Mouse (Mus musculus) neural tube, embryonic 14.5 days (tissue): ENCODE results near the gene Fermt2. TPM values are rescaled to one million over a fixed set of nuclear protein-coding genes. Genes with fewer than 3 reads are reported as not detected.

ENCODE experiments used
- ATAC-seq: fragments of 200-750 bp; cut with Nextera tagmentation; 2 replicates; pipeline ENCODE4 v1.8.0; 2017; ENCODE audit warnings: low read depth, mild to moderate bottlenecking, moderate TSS enrichment, moderate library complexity
- H3K27ac ChIP-seq: fragments of 300-500 bp; sonication (generic); 2 replicates; pipeline ENCODE4 v1.5.1; 2014; ENCODE audit warnings: low read depth, mild to moderate bottlenecking, control low read depth, low read length, moderate library complexity, mixed read lengths
- H3K27me3 ChIP-seq: fragments of 300-500 bp; sonication (generic); 2 replicates; pipeline ENCODE4 v1.6.1; 2014; ENCODE audit warnings: low read length; ENCODE audit not compliant: control insufficient read depth, insufficient read depth
- H3K36me3 ChIP-seq: fragments of 300-500 bp; sonication (generic); 2 replicates; pipeline ENCODE4 v1.6.1; 2014; ENCODE audit warnings: low read length, mixed read lengths; ENCODE audit not compliant: control insufficient read depth, insufficient read depth
- H3K4me1 ChIP-seq: fragments of 300-500 bp; sonication (generic); 2 replicates; pipeline ENCODE4 v1.6.1; 2014; ENCODE audit warnings: low read length; ENCODE audit not compliant: control insufficient read depth, insufficient read depth
- H3K4me2 ChIP-seq: fragments of 300-500 bp; sonication (generic); 2 replicates; pipeline ENCODE4 v1.6.1; 2014; ENCODE audit warnings: mild to moderate bottlenecking, low read depth, low read length, control low read depth
- H3K4me3 ChIP-seq: fragments of 300-500 bp; sonication (generic); 2 replicates; pipeline ENCODE4 v1.5.1; 2014; ENCODE audit warnings: low read depth, low read length, control low read depth, mixed read lengths
- H3K9ac ChIP-seq: fragments of 300-500 bp; sonication (generic); replicated peaks from 2 replicates; pipeline ENCODE4 v1.6.1; 2014; ENCODE audit warnings: low read depth, mild to moderate bottlenecking, control low read depth, low read length, mixed read lengths
- H3K9me3 ChIP-seq: fragments of 300-500 bp; sonication (generic); 2 replicates; pipeline ENCODE4 v1.6.1; 2016; ENCODE audit warnings: low read length; ENCODE audit not compliant: control insufficient read depth
- WGBS: fragments of 180-500 bp; shearing (Covaris S2); extraction: QIAGEN DNeasy Blood & Tissue Kit; methylation state at CpG from one replicate; pipeline ENCODE4 v1.1.7; 2014; 5-methylcytosine and 5-hydroxymethylcytosine counted together
- polyA plus RNA-seq: library from polyadenylated mRNA; unstranded; fragments of >200 nt; fragmentation: Nextera tagmentation; extraction: Ambion mirVana; gene quantifications from 2 replicates; pipeline ENCODE4 v1.2.1, GENCODE M21; 2014

The Fermt2 gene
- polyA plus RNA-seq, 1 experiment from 2014 or later, result 61.1 TPM

- 79% methylated on average over 4 of the region's 4 CpGs for WGBS
- H3K27ac ChIP-seq, result no peak overlapping the region
- no peak overlapping the region for H3K4me2 ChIP-seq
- no peak for ATAC-seq
- H3K27me3 ChIP-seq, result no peaks in the 10 kb centered on the region
- H3K4me3 ChIP-seq, result no peak overlapping the region
- H3K9ac ChIP-seq, result no peak overlapping the region
- H3K9me3 ChIP-seq, result no peaks in the 10 kb centered on the region
- H3K4me1 ChIP-seq, result no peaks in the 10 kb centered on the region
- no peaks in the 10 kb centered on the region for H3K36me3 ChIP-seq
Observed at GRCm38 (mm10) chr14:45552431-45552830, 22.5 kb upstream of the Fermt2 start.

GRCm38 (mm10) chr14:45551121-45551768 is 21.3 kb upstream of the Fermt2 start:
- Histone ChIP-seq H3K27me3 (no peaks in the 10 kb centered on the region), H3K4me2 (peak overlapping the region; percentile 12), H3K27ac (no peak overlapping the region), H3K4me1 (no peaks in the 10 kb centered on the region), H3K4me3 (no peak overlapping the region), H3K9ac (no peak overlapping the region), H3K36me3 (no peaks in the 10 kb centered on the region), H3K9me3 (no peaks in the 10 kb centered on the region)
- ATAC-seq, result peak; percentile 85
- WGBS, result 58% methylated on average over 17 of the region's 17 CpGs

- Histone ChIP-seq H3K4me3 (no peak overlapping the region), H3K27me3 (no peaks in the 10 kb centered on the region), H3K4me1 (no peaks in the 10 kb centered on the region), H3K9me3 (no peaks in the 10 kb centered on the region), H3K27ac (no peak overlapping the region), H3K9ac (no peak overlapping the region), H3K4me2 (no peak overlapping the region), H3K36me3 (no peaks in the 10 kb centered on the region)
- WGBS, result 84% methylated on average over 13 of the region's 13 CpGs
- no peak for ATAC-seq
Observed at GRCm38 (mm10) chr14:45550010-45550647, 20.2 kb upstream of the Fermt2 start.

- no peak overlapping the region for H3K27ac ChIP-seq
- no peak overlapping the region for H3K4me2 ChIP-seq
- no peaks in the 10 kb centered on the region for H3K27me3 ChIP-seq
- no peak for ATAC-seq
- H3K4me3 ChIP-seq, result no peak overlapping the region
- H3K9me3 ChIP-seq, result no peaks in the 10 kb centered on the region
- WGBS, result 77% methylated on average over 3 of the region's 3 CpGs
- H3K4me1 ChIP-seq, result no peaks in the 10 kb centered on the region
- H3K36me3 ChIP-seq, result no peaks in the 10 kb centered on the region
- no peak overlapping the region for H3K9ac ChIP-seq
Observed at GRCm38 (mm10) chr14:45548118-45548517, 18.2 kb upstream of the Fermt2 start.

- no peak for ATAC-seq
- Histone ChIP-seq H3K4me3 (no peak overlapping the region), H3K9me3 (no peaks in the 10 kb centered on the region), H3K4me2 (no peak overlapping the region), H3K36me3 (no peaks in the 10 kb centered on the region), H3K27ac (no peak overlapping the region), H3K4me1 (no peaks in the 10 kb centered on the region), H3K27me3 (no peaks in the 10 kb centered on the region), H3K9ac (no peak overlapping the region)
- 91% methylated on average over 7 of the region's 7 CpGs for WGBS
Observed at GRCm38 (mm10) chr14:45544905-45545304, 15.0 kb upstream of the Fermt2 start.

- Histone ChIP-seq H3K4me1 (no peaks in the 10 kb centered on the region), H3K27ac (no peak overlapping the region), H3K9me3 (no peaks in the 10 kb centered on the region), H3K9ac (no peak overlapping the region), H3K4me3 (no peak overlapping the region), H3K4me2 (no peak overlapping the region), H3K36me3 (no peaks in the 10 kb centered on the region), H3K27me3 (no peaks in the 10 kb centered on the region)
- ATAC-seq, result no peak
- 85% methylated on average over 5 of the region's 6 CpGs for WGBS
Observed at GRCm38 (mm10) chr14:45544026-45544425, 14.1 kb upstream of the Fermt2 start.

- no peaks in the 10 kb centered on the region for H3K4me1 ChIP-seq
- WGBS, result 34% methylated on average over 12 of the region's 12 CpGs
- no peaks in the 10 kb centered on the region for H3K36me3 ChIP-seq
- no peak overlapping the region for H3K4me2 ChIP-seq
- H3K27ac ChIP-seq, result peak overlapping the region; percentile 17; the same call in 1 of the 2 replicates
- H3K9me3 ChIP-seq, result no peaks in the 10 kb centered on the region
- no peaks in the 10 kb centered on the region for H3K27me3 ChIP-seq
- peak; percentile 71 for ATAC-seq
- no peak overlapping the region for H3K4me3 ChIP-seq
- H3K9ac ChIP-seq, result no peak overlapping the region
Observed at GRCm38 (mm10) chr14:45539659-45540468, 9.9 kb upstream of the Fermt2 start.

GRCm38 (mm10) chr14:45530364-45531345 is 737 bp upstream of the Fermt2 start:
- Histone ChIP-seq H3K27ac (peak overlapping the region; percentile 92), H3K9me3 (no peaks in the 10 kb centered on the region), H3K9ac (peak overlapping the region; percentile 80), H3K4me1 (peaks cover 21% of the 10 kb centered on the region; the same call in 1 of the 2 replicates), H3K27me3 (no peaks in the 10 kb centered on the region), H3K4me3 (peak overlapping the region; percentile 81), H3K4me2 (peak overlapping the region; percentile 49), H3K36me3 (no peaks in the 10 kb centered on the region)
- under 1% methylated on average over 37 of the region's 37 CpGs for WGBS
- ATAC-seq, result no peak; the same call in 1 of the 2 replicates
